In the genomic region with DNA sequence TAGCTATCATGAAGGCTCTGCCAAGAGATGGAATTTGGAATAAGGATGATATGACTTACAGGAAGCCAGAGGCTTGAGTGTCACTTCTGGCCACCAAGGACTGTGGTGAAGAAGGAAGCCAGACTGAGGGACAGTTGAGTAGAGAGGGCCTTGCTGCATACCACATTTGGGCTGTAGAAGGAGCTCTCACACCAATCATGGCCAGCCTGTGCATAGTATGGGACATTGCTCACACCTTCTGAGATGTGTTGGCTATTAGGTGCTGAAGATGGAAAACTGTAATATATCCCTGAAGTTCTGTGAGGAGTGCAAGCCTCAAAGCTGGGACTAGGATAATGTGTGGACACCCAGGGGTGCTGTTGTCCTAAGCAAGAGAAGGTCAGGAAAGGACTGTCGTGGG, we compare ENCODE assay signal across 8 mouse cellular contexts. TPM values are rescaled to one million over a fixed set of nuclear protein-coding genes. Genes with fewer than 3 reads are reported as not detected.
DNase-seq lines count a peak whose midpoint lies in the region; ATAC-seq and TF ChIP-seq lines count a peak whose summit lies in the region.

No protein-coding gene starts in this region.

- peak; percentile 79 for TF ChIP-seq CTCF in C2C12 (IDR thresholded peaks at IDR 0.05; ENCODE audit: control insufficient read depth, insufficient read depth, insufficient read length)

- H3K79me2 ChIP-seq in C2C12 (ENCODE audit: control insufficient read depth, insufficient read depth) = no peaks in the 10 kb centered on the region

- intact Hi-C loops in gastrocnemius, postnatal 14 days (cut with DNase I; ENCODE audit: low total_unique reads) = loop anchor here (5.0 to 10.0 kb wide), 3 partner anchors 156 to 378 kb away; no protein-coding TSS in a partner anchor

- H3K79me3 ChIP-seq in C2C12 (ENCODE audit: low read depth) = no peaks in the 10 kb centered on the region

- H3K27me3 ChIP-seq in C2C12 (ENCODE audit: control insufficient read depth, insufficient read depth, insufficient read length) = no peaks in the 10 kb centered on the region

- no peak overlapping the region for H3ac ChIP-seq in C2C12 (ENCODE audit: control insufficient read depth, insufficient read length, low read depth)

- no peak overlapping the region for H3K4me3 ChIP-seq in C2C12 (ENCODE audit: insufficient read depth, poor library complexity, severe bottlenecking)

- DNase-seq in gastrocnemius, postnatal 14 days = peak; percentile 5
- no peak for DNase-seq in gastrocnemius, postnatal 10 days
- DNase-seq in kidney, adult 18-20 months = peak; percentile 39
- DNase-seq in lung, postnatal 25 days (ENCODE audit: low spot score) = peak; percentile 51
- DNase-seq in thymus, postnatal 36 days = no peak
- no peak for DNase-seq in cerebellum, postnatal 36 days

- ATAC-seq in common myeloid progenitor, adult 5-6 weeks (replicated peaks; ENCODE audit: low read depth, poor library complexity, severe bottlenecking) = peak; percentile 55; the same call in 1 of the 2 replicates

- H3K36me3 ChIP-seq in C2C12 (ENCODE audit: control insufficient read depth, insufficient read depth) = no peaks in the 10 kb centered on the region

TF ChIP-seq in C2C12, 6 proteins besides CTCF, POLR2A, EP300 and RAD21:
- TF ChIP-seq MYOG (IDR thresholded peaks at IDR 0.05; ENCODE audit: control insufficient read depth, extremely low read depth, insufficient read length) = no peak
- TF ChIP-seq CEBPB (IDR thresholded peaks at IDR 0.05; ENCODE audit: low read depth) = no peak

RNA-seq across cellular contexts. Expression of a gene that starts 13.9 kb away (rescaled TPM):
- 1 to 10 TPM; 8.0 to 8.1 TPM for total RNA-seq in gastrocnemius, postnatal 14 days (2021)
- 1 to 10 TPM; 8.0 to 9.0 TPM for total RNA-seq in gastrocnemius, postnatal 10 days (2021)
- polyA plus RNA-seq in C2C12 (2012; fragmentation: generic; extraction: Trizol) = 1.2 TPM
- 18.9 and 23.5 TPM in 2 replicates for total RNA-seq in common myeloid progenitor, adult 5-6 weeks (2017)

RNA-seq across cellular contexts. Expression of a gene that starts 20.9 kb away (rescaled TPM):
- total RNA-seq in gastrocnemius, postnatal 14 days (2021) = 10 to 100 TPM in 1 of 2 experiments, 1 to 10 TPM in 1; 8.8 to 11.0 TPM
- total RNA-seq in gastrocnemius, postnatal 10 days (2021) = 10 to 100 TPM; 12.4 to 16.1 TPM
- polyA plus RNA-seq in C2C12 (2012; fragmentation: generic; extraction: Trizol) = 2.3 TPM
- total RNA-seq in common myeloid progenitor, adult 5-6 weeks (2017) = 13.4 and 22.4 TPM in 2 replicates

Comparison
In these comparisons a context has a peak if more than half of its experiments do, and no peak if none do; other contexts are left out.
1. DNase-seq: peak in gastrocnemius, postnatal 14 days (single experiment), kidney, adult 18-20 months (single experiment) and lung, postnatal 25 days (single experiment); none in gastrocnemius, postnatal 10 days (single experiment), thymus, postnatal 36 days (0 of 2) and cerebellum, postnatal 36 days (0 of 2).